Mouse (Mus musculus): ENCODE results near the gene Rinl. TPM values are rescaled to one million over a fixed set of nuclear protein-coding genes. Genes with fewer than 3 reads are reported as not detected.

The Rinl gene
- total RNA-seq, 1 experiment from 2014 or later = 67.9 TPM

- ATAC-seq (replicated peaks; ENCODE audit: insufficient number of reproducible peaks, low FRiP score, low TSS enrichment, poor library complexity, severe bottlenecking) = no peak
Measured at GRCm38 (mm10) chr7:28803756-28804155, 15.0 kb downstream of the Rinl start.

- ATAC-seq (replicated peaks; ENCODE audit: insufficient number of reproducible peaks, low FRiP score, low TSS enrichment, poor library complexity, severe bottlenecking) = no peak
Measured at GRCm38 (mm10) chr7:28806869-28807268, 18.1 kb downstream of the Rinl start.

GRCm38 (mm10) chr7:28807641-28808220 lies 19.0 kb downstream of the Rinl start:
- ATAC-seq (replicated peaks; ENCODE audit: insufficient number of reproducible peaks, low FRiP score, low TSS enrichment, poor library complexity, severe bottlenecking) = no peak

- ATAC-seq (replicated peaks; ENCODE audit: insufficient number of reproducible peaks, low FRiP score, low TSS enrichment, poor library complexity, severe bottlenecking) = peak; percentile 18
Measured at GRCm38 (mm10) chr7:28808221-28808941, 19.6 kb downstream of the Rinl start, which contains the start of gene Hnrnpl. TSS of gene Hnrnpl (plus strand) at chr7:28808541.

- ATAC-seq (replicated peaks; ENCODE audit: insufficient number of reproducible peaks, low FRiP score, low TSS enrichment, poor library complexity, severe bottlenecking) = peak; percentile 52
Measured at GRCm38 (mm10) chr7:28808957-28809393, 20.2 kb downstream of the Rinl start.

GRCm38 (mm10) chr7:28809401-28810089 lies 20.8 kb downstream of the Rinl start:
- no peak for ATAC-seq (replicated peaks; ENCODE audit: insufficient number of reproducible peaks, low FRiP score, low TSS enrichment, poor library complexity, severe bottlenecking)

GRCm38 (mm10) chr7:28810107-28811066 lies 21.6 kb downstream of the Rinl start:
- peak; percentile 75 for ATAC-seq (replicated peaks; ENCODE audit: insufficient number of reproducible peaks, low FRiP score, low TSS enrichment, poor library complexity, severe bottlenecking)

GRCm38 (mm10) chr7:28811228-28811627 lies 22.5 kb downstream of the Rinl start:
- ATAC-seq (replicated peaks; ENCODE audit: insufficient number of reproducible peaks, low FRiP score, low TSS enrichment, poor library complexity, severe bottlenecking) = no peak

GRCm38 (mm10) chr7:28811640-28812275 lies 23.0 kb downstream of the Rinl start:
- no peak for ATAC-seq (replicated peaks; ENCODE audit: insufficient number of reproducible peaks, low FRiP score, low TSS enrichment, poor library complexity, severe bottlenecking)

- ATAC-seq (replicated peaks; ENCODE audit: insufficient number of reproducible peaks, low FRiP score, low TSS enrichment, poor library complexity, severe bottlenecking) = no peak
Measured at GRCm38 (mm10) chr7:28812436-28812835, 23.7 kb downstream of the Rinl start.

- ATAC-seq (replicated peaks; ENCODE audit: insufficient number of reproducible peaks, low FRiP score, low TSS enrichment, poor library complexity, severe bottlenecking) = no peak
Measured at GRCm38 (mm10) chr7:28812949-28813348, 24.2 kb downstream of the Rinl start.

GRCm38 (mm10) chr7:28814306-28815034 lies 25.7 kb downstream of the Rinl start:
- no peak for ATAC-seq (replicated peaks; ENCODE audit: insufficient number of reproducible peaks, low FRiP score, low TSS enrichment, poor library complexity, severe bottlenecking)

- ATAC-seq (replicated peaks; ENCODE audit: insufficient number of reproducible peaks, low FRiP score, low TSS enrichment, poor library complexity, severe bottlenecking) = no peak
Measured at GRCm38 (mm10) chr7:28815230-28815629, 26.5 kb downstream of the Rinl start.

- ATAC-seq (replicated peaks; ENCODE audit: insufficient number of reproducible peaks, low FRiP score, low TSS enrichment, poor library complexity, severe bottlenecking) = 0 out of 2 replicates have a peak, but pooled peaks have one; percentile 4
Measured at GRCm38 (mm10) chr7:28816201-28816600, 27.4 kb downstream of the Rinl start.

- no peak for ATAC-seq (replicated peaks; ENCODE audit: insufficient number of reproducible peaks, low FRiP score, low TSS enrichment, poor library complexity, severe bottlenecking)
Measured at GRCm38 (mm10) chr7:28816920-28817319, 28.2 kb downstream of the Rinl start.

GRCm38 (mm10) chr7:28817524-28817923 lies 28.8 kb downstream of the Rinl start:
- no peak for ATAC-seq (replicated peaks; ENCODE audit: insufficient number of reproducible peaks, low FRiP score, low TSS enrichment, poor library complexity, severe bottlenecking)

- no peak for ATAC-seq (replicated peaks; ENCODE audit: insufficient number of reproducible peaks, low FRiP score, low TSS enrichment, poor library complexity, severe bottlenecking)
Measured at GRCm38 (mm10) chr7:28817957-28818356, 29.2 kb downstream of the Rinl start.

GRCm38 (mm10) chr7:28818436-28818835 lies 29.7 kb downstream of the Rinl start:
- ATAC-seq (replicated peaks; ENCODE audit: insufficient number of reproducible peaks, low FRiP score, low TSS enrichment, poor library complexity, severe bottlenecking) = no peak
